Mouse (Mus musculus): Measurements from ENCODE around the gene Nop16. TPM values are rescaled to one million over a fixed set of nuclear protein-coding genes. Genes with fewer than 3 reads are reported as not detected.
A peak's percentile ranks its signal among the peaks of the same experiment; 100 is the strongest.

Nop16 gene
- polyA plus RNA-seq, 1 experiment, result 29.7 TPM

DNA sequence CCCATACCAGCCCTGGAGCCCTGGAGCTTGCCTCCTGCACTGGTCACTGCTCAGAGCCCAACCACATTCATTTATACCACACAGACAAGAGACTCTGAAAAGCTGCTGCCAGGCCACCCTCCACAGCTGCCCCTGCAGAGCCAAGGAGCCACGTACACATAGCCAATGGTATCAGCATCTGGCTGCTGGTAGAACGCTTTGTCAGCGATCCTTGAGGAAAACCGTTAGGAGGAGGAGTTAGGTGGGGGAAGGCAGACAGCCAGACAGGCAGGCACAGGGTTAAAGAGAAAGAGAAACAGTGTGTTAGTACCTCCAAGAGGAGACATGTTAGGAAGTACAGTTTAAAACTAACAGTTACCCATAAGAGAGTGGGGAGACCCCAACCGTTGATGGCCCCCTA lies 7.0 kb upstream of the Nop16 start:
- DNase-seq (ENCODE audit: low spot score), result no peak

DNA sequence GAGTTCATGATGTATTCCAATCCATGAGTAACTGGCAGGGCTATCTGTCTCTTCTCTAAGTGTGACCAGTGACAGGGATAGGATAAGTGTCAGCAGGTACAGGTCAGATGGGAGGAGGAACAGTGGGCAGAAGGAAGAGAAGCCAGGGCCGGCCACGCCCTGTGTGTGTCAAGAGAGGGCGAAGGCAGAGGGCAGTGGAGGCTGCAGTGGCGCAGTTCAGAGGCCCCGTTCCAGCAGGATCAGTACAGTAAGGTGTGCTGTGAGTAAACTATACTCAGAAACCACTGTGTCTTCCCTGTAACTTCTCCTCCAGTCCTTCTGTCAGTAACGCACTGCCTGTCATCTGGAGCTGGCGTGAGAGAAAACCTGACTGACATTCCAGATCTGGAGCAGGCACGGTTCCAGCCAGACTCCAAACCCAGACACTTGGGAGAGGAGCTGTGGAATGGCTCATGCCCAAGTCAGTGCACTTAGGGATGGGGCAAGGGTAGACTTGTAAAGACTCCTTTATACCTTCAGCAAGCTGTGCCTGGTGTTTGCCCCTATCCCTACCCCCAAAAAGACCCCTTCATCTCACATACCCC lies 6.3 kb upstream of the Nop16 start:
- no peak for DNase-seq (ENCODE audit: low spot score)

DNA sequence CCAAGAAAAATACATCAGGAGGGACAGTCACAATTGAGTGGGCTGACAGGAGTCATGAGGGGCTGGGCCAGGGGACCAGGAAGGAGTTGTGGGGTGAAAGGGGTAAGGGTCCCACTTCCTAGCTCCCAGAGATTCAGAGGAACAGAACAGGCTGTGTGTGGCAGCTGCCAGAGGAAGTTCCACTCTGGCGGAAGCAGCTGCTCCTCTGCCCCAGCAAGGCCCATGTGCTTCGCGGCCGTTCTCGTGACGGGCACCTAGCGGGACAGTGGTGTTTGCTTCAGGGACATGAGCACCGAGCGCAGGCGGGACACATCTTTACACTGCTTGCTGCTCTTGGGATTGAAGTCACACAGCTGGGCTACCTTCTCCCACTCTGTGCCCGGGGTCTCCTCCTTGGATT lies 3.7 kb upstream of the Nop16 start:
- DNase-seq (ENCODE audit: low spot score), result no peak

DNA sequence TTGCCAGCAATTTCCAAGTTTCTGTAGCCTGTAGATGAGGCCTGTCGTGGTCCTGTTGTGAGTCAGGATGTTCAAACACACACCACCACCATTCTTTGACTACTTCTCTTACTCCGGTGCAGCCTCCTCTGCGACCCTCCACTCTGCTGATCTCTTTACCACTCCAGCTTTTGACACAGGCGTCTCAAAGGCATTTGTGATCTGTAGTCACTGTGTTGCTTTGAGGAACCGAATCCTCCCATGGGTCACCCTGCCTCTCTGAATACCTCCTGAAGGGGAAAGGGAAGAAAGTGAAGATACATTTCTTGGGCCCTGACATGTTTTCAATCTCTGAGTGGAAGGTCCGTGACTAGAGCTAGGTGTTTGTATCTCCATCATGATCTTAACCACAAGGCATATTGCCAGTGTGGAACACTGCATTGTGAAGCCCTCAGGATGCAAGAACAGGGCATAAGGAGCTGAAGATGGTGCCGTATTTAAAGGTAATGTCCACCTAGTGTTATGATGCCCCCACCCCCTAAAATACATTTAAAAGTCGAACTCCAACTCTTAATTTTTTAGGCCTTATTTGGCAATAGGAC lies 2.0 kb upstream of the Nop16 start:
- DNase-seq (ENCODE audit: low spot score), result no peak

DNA sequence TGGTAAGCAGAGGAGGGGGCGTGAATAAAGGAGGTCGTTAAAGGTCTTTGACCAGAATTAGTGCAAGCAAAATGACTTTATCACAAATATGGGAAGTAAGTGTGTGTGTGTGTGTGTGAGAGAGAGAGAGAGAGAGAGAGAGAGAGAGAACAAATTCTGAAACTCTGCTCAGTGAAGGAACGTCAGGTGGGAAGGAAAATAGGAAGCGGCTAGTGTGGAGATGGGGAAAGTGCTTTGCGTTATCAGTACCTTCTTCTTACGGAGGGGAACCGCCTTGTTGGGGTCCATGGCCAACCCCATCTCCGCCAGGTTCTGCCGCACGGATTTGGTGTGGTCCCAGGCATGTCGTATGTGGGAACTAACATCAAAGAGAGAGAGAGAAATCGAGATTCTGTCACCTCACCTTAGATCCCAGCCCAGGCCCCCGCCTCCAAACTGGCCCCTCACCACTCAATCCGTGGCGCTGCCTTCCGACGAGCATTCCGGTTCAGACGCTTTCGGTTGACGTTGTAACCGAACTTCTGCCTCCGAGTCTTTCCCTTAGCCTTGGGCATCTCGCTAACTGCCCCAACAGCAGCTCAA lies 385 bp downstream of the Nop16 start:
- no peak for DNase-seq (ENCODE audit: low spot score)

DNA sequence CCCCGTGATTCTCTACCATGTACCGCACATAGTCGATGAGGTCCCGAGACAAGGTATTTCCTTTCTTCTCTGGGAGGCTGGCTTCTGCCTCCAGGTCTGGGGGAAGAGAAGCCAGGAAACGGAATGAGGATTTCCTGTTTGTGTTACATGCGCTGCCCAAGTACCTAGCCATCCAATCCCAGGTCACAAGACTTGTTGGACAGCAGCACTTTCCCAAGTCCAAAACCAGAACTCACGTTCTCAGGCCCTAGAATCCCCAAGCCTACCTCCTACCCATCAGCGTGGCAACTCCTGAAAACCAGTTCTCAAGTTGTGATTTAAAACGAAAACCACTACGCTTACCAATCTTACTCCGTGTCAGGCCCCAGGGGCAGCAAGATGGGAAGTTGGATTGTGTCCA lies 4.1 kb downstream of the Nop16 start:
- DNase-seq (ENCODE audit: low spot score), result no peak

DNA sequence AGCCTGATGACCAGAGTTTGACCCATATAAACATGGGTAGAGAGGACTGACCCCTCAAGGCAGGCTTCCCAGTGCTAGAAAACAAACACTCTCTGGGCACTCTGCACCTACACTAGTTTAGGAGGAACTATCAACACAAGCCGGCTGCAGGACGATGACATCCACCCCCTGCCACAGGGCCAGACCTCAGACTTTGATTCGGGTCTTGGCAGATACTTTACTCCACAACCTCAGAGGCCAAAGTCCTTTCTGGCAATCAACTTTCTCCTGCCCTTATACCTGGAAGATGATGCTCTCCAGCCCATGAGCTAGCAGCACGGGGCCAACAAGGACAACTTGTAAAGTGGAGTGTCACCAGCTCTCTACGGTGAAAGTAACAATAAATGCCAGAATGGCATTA lies 7.0 kb downstream of the Nop16 start:
- no peak for DNase-seq (ENCODE audit: low spot score)

DNA sequence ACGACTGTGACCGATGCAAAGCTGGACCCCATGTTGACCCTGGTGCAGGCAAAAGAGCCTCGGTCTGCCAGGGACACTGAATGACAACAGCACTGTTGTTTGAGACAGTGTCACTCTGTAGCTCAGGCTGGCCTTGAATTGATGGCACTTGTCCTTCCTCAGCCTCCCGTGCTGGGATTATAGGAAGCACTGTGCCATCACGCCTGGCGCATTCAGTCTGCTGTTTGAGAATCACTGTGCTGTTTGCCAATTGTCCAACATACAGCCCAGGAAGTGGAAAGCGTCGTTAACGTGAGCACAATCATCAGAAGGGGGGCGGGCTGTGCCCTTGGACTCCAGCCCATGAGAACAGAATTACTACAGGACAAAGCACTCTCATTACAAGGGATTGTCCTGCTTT lies 7.8 kb downstream of the Nop16 start:
- DNase-seq (ENCODE audit: low spot score), result no peak

DNA sequence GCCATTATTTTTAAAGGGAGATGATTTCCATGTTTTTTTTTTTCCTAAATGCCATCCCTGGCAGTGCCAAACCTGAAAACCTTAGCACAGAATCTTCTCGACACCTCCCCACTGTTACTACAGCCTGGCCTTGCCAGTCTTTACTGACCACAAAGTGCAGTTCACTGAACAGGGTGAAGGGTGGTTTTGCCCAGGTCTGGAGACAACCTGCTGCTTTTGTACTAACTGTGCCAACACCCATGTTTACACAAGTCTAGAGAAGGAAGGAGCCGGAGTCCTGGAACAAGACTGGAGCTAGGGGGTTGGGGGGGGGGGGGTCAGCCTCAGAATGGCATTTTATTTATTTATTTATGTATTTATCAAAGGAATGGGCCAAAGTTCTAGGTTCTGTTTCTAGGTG lies 8.5 kb downstream of the Nop16 start:
- DNase-seq (ENCODE audit: low spot score), result no peak

DNA sequence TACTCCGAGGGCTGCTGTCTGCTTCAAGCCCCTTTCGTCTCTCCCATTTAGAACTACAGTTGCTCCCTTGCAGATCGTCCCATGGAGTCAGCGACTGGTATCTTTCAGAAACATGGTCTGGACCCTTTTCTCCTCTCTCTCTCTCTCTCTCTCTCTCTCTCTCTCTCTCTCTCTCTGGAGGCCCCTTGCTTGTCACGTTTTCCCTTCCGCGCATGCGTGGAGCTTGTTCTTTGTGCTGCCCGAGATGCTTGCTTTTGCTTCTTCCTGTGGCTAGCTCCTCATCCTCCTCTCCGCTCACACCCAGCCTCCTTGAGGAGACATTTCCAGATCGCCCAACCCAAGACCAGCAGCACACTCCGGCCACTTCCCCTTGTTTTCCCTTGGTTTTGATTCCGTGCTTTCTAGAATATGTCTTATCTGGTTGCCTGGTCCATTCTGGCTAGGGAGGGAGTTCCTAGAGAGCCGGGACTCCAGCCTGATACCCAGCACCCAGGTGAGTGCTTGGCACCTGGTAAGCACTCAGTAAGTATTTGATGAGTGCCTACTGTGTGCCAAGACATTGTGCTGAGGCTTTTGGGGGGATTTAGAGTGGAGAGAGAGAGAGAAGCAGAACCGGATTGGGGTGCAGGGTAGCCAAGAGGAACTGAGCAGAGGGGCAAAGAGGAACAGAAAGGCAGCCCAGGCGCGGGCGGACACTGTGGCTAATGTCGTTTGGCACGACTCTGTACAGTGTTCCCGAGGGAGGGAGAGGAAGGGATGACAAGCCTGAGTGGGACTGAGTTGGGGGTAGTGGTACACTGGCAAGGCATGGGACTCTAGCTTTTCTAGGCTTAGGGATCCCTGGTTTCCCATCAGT lies 12.0 kb downstream of the Nop16 start:
- no peak for DNase-seq (ENCODE audit: low spot score)

DNA sequence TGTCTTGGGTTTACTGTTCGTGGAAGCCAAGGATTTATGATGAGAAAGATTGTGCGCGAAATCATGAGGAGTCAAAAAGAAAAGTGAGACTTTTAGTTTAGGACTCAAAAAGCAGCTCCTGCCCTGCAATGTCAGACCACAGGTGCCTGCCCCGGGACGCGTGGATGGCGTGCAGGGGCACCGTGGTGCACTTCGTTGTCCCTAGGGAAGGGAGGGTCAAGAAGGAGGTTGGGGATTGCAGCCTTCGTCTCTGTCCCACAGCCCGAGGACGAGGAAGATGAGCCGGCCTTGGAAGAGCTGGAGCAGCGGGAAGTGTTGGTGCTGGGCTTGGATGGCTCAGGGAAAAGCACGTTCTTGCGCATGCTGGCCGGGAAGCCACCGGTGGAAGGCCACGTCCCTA lies 14.4 kb downstream of the Nop16 start:
- no peak for DNase-seq (ENCODE audit: low spot score)

DNA sequence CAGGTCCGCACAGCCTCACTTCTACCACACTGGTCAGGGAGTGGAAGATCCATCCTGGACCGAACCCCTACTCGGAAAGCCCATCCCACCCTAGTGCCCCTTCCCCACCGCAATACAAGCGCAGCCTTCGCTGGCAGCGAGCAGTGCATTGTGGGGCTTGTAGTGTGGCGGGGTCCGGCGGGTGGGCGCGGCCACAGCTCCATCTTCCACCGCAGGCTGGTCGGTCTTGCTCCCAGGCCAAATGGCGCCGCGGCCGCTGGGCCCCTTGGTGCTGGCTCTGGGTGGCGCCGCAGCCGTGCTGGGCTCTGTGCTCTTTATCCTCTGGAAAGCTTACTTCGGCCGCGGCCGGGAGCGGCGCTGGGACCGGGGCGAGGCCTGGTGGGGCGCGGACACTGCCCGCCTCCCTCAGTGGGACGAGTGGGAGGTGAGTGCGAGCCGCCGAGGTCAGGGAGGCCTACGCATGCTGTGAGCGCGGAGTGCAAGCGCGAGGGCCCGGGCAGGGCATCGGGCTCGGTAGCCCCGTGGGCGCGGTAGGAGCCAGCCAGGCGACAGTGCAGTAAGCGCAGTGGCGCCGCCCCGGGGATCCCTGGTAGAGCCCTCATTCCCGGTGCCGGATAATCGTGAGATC lies 14.9 kb downstream of the Nop16 start, which contains the start of gene Arl10:
TSS of gene Arl10 (plus strand) at position 162 of the 628 bp plus-strand sequence.
- DNase-seq (ENCODE audit: low spot score), result peak; percentile 75

DNA sequence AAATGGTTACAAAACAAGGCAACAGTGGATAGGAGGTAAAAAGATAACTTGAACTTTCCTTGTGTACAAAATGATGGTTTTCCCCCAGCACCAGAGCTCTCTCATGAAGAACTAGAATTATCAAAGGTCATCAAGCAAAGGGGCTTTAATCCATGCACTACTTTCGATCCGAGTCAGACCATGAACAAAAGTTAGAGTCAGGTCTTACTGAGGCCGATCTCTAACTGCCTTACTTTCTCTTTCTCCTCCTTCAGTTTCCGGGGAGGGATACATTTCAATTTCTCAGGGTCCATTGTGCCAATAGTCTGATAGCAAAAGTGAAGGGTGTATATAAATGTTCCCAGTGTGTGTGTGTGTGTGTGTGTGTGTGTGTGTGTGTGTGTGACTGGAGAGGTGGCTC lies 17.3 kb downstream of the Nop16 start:
- DNase-seq (ENCODE audit: low spot score), result no peak

DNA sequence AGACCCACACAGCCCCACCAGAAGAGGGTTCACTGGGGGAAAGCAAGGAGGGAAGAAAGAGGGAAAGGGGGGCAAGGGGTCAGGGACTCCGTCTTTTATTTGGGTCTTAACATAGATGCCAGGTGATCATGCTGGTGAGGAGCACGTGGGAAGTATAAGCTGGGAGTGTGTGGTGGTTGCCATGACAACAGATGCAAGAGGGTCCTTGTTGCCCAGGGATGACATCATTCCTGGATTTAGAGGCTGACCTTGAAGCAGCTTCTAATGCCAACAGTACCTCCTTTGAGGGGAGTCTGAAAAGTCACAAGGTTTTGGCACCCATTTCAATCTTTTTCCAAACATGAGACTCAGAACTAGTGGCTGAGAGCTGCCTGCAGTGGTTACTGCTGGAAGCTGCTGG lies 18.3 kb downstream of the Nop16 start:
- no peak for DNase-seq (ENCODE audit: low spot score)

DNA sequence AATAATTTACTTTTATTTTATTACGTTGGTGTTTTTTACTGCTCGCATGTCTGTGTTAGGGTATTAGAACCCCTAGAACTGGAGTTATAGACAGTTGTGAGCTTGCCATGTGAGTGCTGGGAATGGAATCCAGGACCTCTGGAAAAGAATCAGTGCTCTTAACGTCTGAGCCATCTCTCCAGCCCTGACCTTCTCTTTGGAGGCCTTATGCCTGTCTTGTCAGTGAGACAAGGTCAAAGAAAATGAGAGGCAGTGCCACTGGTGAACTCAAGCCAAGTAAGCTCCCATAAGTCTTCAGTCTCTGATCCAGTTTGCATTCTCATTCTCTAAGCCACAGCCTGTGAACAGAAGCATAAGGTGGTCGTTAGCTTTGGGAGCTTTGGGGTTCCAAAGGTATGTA lies 19.2 kb downstream of the Nop16 start:
- DNase-seq (ENCODE audit: low spot score), result no peak

DNA sequence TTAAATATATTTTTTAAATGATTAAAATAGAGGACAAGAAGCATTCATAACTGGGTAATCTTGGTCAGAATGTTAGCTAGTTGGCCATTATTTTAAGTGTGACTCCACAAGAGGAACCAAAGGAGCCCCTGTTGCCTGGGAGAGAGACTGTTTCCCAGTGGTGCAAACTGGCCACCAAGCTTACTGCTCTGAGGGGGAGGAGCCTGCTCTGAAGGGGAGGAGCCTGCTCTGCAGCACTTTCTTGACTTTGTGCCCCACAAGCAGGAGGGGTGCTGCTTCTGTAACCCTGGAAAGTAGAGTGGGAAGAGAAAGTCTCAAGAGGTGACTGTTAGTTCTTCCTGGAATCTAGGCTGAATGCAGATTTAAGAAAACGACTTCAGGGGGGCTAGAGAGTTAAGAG lies 20.6 kb downstream of the Nop16 start:
- no peak for DNase-seq (ENCODE audit: low spot score)

DNA sequence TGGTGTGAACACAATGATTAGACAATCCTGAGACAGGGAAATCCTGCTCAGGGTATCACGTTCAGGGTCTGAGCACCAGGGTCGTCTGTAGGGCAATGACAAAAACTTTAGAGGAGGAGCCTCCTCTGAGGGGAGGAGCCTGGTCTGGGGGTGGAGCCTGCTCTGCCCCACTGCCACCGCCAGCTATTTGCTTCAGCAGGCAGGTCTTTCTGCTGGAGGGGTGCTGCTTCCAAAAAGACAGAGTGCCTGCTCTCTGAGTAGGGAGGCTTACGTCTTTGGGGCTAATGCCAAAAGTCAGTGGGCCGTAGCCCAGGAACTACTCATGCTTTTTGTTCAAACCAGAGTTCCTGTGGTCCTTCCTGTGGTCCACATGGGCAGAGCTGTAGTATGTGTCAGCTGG lies 21.5 kb downstream of the Nop16 start:
- no peak for DNase-seq (ENCODE audit: low spot score)

DNA sequence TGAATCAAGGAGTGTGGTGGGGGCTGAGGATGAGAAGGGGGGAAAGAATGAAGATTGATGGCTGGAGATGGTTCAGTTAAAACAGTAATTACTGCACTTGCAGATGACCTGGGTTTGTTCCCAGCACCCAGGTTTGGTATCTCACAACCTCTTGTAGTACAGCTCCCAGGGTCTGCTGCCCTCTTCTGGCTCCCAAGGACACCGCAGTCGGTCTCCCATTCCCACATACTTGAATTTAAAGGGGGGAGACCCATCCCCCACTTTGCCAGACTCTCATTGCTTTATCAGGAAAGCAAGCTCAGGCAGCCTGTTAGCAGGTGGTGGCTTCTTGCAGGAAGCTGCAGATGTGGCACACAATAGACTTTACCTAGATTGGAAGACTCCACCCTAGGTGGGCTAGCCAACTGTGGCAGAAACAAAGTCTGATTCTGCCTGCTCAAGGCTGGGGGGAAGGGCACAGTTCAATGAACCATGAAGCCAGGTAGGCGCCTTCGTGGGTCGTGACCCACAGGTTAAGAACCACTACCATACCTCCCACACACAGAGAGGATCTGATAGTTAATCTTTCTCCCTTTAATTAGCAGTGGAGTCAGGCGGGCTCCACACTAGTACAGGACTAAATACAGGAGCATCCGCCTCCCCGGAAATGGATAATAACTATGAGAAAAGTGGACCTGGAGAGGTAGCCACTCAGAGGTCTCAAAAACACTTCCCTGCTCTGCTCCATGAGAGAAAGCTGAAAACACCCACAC lies 24.1 kb downstream of the Nop16 start:
- no peak for DNase-seq (ENCODE audit: low spot score)

DNA sequence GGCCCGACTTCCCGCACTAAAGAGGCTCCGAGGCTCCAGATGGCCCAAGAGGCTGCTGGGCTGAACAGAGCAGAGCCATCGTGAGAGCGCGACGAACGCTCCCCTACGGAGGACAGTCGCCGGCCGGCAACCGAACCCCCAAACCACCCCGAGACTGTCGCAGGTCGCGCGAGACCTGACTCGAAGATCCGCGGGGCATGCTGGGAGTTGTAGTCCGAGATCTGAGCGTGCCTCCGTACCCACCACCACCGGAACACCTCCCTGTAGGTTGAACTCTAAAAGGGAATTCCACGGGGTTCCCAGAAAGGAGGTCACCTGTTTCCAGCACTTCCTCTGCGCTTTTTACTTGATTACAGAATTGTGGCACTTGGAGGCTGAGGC lies 24.7 kb downstream of the Nop16 start, which contains the start of gene 4833439L19Rik:
TSS of gene 4833439L19Rik (minus strand) at position 235 of the 381 bp plus-strand sequence.
- DNase-seq (ENCODE audit: low spot score), result peak; percentile 88

DNA sequence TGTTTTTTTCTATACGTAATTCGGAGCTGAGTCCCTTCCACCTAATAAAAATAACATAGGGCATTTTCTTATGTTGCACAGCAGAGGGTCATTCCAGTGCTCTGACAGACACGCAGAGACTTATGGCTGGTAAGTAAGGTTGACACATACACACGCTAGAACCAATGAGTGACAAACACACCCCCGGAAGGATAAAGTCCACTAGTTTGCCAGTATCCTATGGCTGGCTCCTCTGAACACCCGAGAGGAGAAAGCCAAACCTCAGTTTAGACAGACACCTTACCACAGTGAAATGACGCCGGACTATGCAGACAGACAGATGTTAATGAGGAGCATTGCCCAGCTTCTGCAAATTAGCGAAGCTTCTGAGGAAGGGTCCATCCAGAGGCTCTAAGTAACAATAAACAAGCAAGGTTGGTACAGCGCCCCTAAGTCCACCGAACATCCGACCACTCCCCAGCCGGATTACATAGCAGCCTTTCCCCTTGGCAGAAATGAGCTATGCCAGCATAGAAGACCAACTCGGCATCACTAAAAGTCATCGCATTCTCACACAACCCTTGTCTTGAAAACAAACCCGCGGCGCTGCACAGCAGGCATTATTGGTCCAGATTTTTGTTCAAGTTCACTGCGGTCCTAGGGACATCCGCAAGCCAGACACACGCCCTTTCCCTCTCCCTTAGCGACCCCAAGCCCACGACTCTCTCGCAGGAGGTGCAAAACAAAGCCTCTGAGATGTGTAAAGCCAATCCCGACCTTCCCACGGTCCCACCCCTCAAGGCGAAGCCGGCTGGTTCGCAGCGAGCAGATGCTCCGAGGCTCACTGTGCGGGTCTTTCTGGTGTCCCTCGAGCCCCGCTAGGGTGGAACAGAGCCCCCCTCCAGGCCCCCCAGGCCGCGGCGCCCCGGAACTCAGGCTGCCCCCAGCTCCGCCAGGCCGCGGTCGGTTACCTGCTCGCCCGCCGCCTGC lies 25.4 kb downstream of the Nop16 start:
- no peak for DNase-seq (ENCODE audit: low spot score)

Measured in urinary bladder, adult 2 months (tissue).